10 mouse cellular contexts compared by ENCODE assay signal in genomic region chr3:107964656-107965308, GRCm38 (mm10). TPM values are rescaled to one million over a fixed set of nuclear protein-coding genes. Genes with fewer than 3 reads are reported as not detected.
A peak's percentile ranks its signal among the peaks of the same experiment; 100 is the strongest.
DNase-seq lines count a peak whose midpoint lies in the region; ATAC-seq and TF ChIP-seq lines count a peak whose summit lies in the region.
"Had no signal": no experiment of that assay in that cellular context is flagged by ENCODE, and none has a peak within 500 bp of the region (broad histone marks: within the 10 kb centered on the region; RNA-seq: fewer than 3 reads in every experiment).

No protein-coding gene starts in this region.

- H3K9me3 ChIP-seq in forebrain, postnatal 0 days (ENCODE audit: low read length) = no peaks in the 10 kb centered on the region
- no peaks in the 10 kb centered on the region for H3K9me3 ChIP-seq in forebrain, embryonic 16.5 days (ENCODE audit: control insufficient read depth, low read length)
- H3K9me3 ChIP-seq in CH12.LX (replicated peaks; ENCODE audit: low read length) = no peaks in the 10 kb centered on the region
- no peaks in the 10 kb centered on the region for H3K9me3 ChIP-seq in liver, embryonic 15.5 days (replicated peaks)
- H3K9me3 ChIP-seq: limb, embryonic 15.5 days; neural tube, embryonic 12.5 days had no signal

- H3K27ac ChIP-seq in forebrain, postnatal 0 days (ENCODE audit: low read depth, low read length) = no peak overlapping the region
- no peak overlapping the region for H3K27ac ChIP-seq in forebrain, embryonic 16.5 days (ENCODE audit: low read length)
- no peak overlapping the region for H3K27ac ChIP-seq in CH12.LX (ENCODE audit: insufficient read depth, low read depth)
- H3K27ac ChIP-seq in liver, embryonic 15.5 days (replicated peaks) = no peak overlapping the region
- H3K27ac ChIP-seq: limb, embryonic 15.5 days; neural tube, embryonic 12.5 days had no signal

- no peak for TF ChIP-seq CTCF in forebrain, postnatal 0 days (IDR thresholded peaks at IDR 0.05; ENCODE audit: low read depth)
- no peak for TF ChIP-seq CTCF in CH12.LX (conservative IDR thresholded peaks at IDR 0.05 in 1 of 2, IDR thresholded peaks at IDR 0.05 in 1 of 2; ENCODE audit: low read depth in 2 of 2, low read length in 2 of 2)
- TF ChIP-seq CTCF in brain, embryonic 14.5 days (IDR thresholded peaks at IDR 0.05; ENCODE audit: borderline replicate concordance, extremely low read depth, insufficient read depth, insufficient read length) = no peak

- 0 out of 2 replicates have a peak, but pooled peaks have one; percentile 25 for ATAC-seq in forebrain, postnatal 0 days
- no peak for ATAC-seq in forebrain, embryonic 16.5 days
- 0 out of 2 replicates have a peak, but pooled peaks have one; percentile 18 for ATAC-seq in liver, embryonic 15.5 days (ENCODE audit: insufficient read depth)

- H3K4me2 ChIP-seq in forebrain, postnatal 0 days (ENCODE audit: low read depth) = no peak overlapping the region
- H3K4me2 ChIP-seq in forebrain, embryonic 16.5 days (ENCODE audit: low read length) = no peak overlapping the region
- H3K4me2 ChIP-seq in CH12.LX (ENCODE audit: insufficient read depth, low read depth, poor library complexity, severe bottlenecking) = no peak overlapping the region
- peak overlapping the region; percentile 32; the same call in 1 of the 2 replicates for H3K4me2 ChIP-seq in liver, embryonic 15.5 days
- H3K4me2 ChIP-seq: limb, embryonic 15.5 days; neural tube, embryonic 12.5 days had no signal

- H3K9ac ChIP-seq in forebrain, postnatal 0 days = no peak overlapping the region
- no peak overlapping the region for H3K9ac ChIP-seq in forebrain, embryonic 16.5 days (replicated peaks; ENCODE audit: low read depth, low read length)
- no peak overlapping the region for H3K9ac ChIP-seq in CH12.LX (ENCODE audit: insufficient read depth, low read depth)
- no peak overlapping the region for H3K9ac ChIP-seq in liver, embryonic 15.5 days
- H3K9ac ChIP-seq: limb, embryonic 15.5 days; neural tube, embryonic 12.5 days had no signal

- H3K4me3 ChIP-seq in forebrain, postnatal 0 days (ENCODE audit: low read depth, low read length) = no peak overlapping the region
- H3K4me3 ChIP-seq in forebrain, embryonic 16.5 days (replicated peaks; ENCODE audit: low read length) = no peak overlapping the region
- no peak overlapping the region for H3K4me3 ChIP-seq in CH12.LX (replicated peaks in 1 of 3; ENCODE audit: low read depth in 2 of 3, low read length in 2 of 3, poor library complexity in 1 of 3)
- no peak overlapping the region for H3K4me3 ChIP-seq in liver, embryonic 15.5 days (replicated peaks)
- H3K4me3 ChIP-seq: limb, embryonic 15.5 days; neural tube, embryonic 12.5 days had no signal

- 55% methylated on average over 5 of the region's 5 CpGs for WGBS in forebrain, postnatal 0 days
- 50% methylated on average over 5 of the region's 5 CpGs for WGBS in forebrain, embryonic 16.5 days
- 29% methylated on average over 5 of the region's 5 CpGs for WGBS in liver, embryonic 15.5 days (ENCODE audit: insufficient replicate concordance)

- no peaks in the 10 kb centered on the region for H3K36me3 ChIP-seq in forebrain, postnatal 0 days (ENCODE audit: insufficient read depth)
- H3K36me3 ChIP-seq in forebrain, embryonic 16.5 days (ENCODE audit: control insufficient read depth, insufficient read depth) = no peaks in the 10 kb centered on the region
- no peaks in the 10 kb centered on the region for H3K36me3 ChIP-seq in CH12.LX (replicated peaks in 1 of 2; ENCODE audit: control insufficient read depth in 1 of 2, insufficient read depth in 1 of 2, low read length in 1 of 2)
- no peaks in the 10 kb centered on the region for H3K36me3 ChIP-seq in liver, embryonic 15.5 days (replicated peaks)
- H3K36me3 ChIP-seq: limb, embryonic 15.5 days; neural tube, embryonic 12.5 days had no signal

- no peaks in the 10 kb centered on the region for H3K27me3 ChIP-seq in forebrain, postnatal 0 days (ENCODE audit: insufficient read depth, low read length)
- H3K27me3 ChIP-seq in forebrain, embryonic 16.5 days (replicated peaks; ENCODE audit: control insufficient read depth, insufficient read depth, low read length) = no peaks in the 10 kb centered on the region
- H3K27me3 ChIP-seq in CH12.LX (replicated peaks) = peaks cover 3% of the 10 kb centered on the region
- H3K27me3 ChIP-seq in liver, embryonic 15.5 days = no peaks in the 10 kb centered on the region
- H3K27me3 ChIP-seq: limb, embryonic 15.5 days; neural tube, embryonic 12.5 days had no signal

- no peaks in the 10 kb centered on the region for H3K4me1 ChIP-seq in forebrain, postnatal 0 days (ENCODE audit: insufficient read depth)
- H3K4me1 ChIP-seq in forebrain, embryonic 16.5 days (replicated peaks; ENCODE audit: control insufficient read depth, insufficient read depth, low read length) = peaks cover 5% of the 10 kb centered on the region; the same call in 1 of the 2 replicates
- peaks cover 4 to 14% of the 10 kb centered on the region in 2 experiments; a peak in 3 of 4 replicates for H3K4me1 ChIP-seq in CH12.LX (ENCODE audit: control insufficient read depth in 1 of 2, insufficient read depth in 2 of 2)
- H3K4me1 ChIP-seq in liver, embryonic 15.5 days (replicated peaks) = peaks cover 24% of the 10 kb centered on the region
- H3K4me1 ChIP-seq: neural tube, embryonic 12.5 days had no signal

- DNase-seq in forebrain, postnatal 0 days = no peak
- DNase-seq in CH12.LX (ENCODE audit: extremely low read depth) = peak; percentile 9
- peak; percentile 27 for DNase-seq in brain, embryonic 14.5 days (ENCODE audit: low read depth)
- DNase-seq in spleen, postnatal 36 days (ENCODE audit: low spot score in 2 of 2) = no peak
- no peak for DNase-seq in gastrocnemius, adult 8-10 months (ENCODE audit: low spot score in 2 of 2)
- no peak for DNase-seq in right cerebral cortex, adult 2 months (ENCODE audit: low spot score in 2 of 2)

- TF ChIP-seq POLR2A in CH12.LX (IDR thresholded peaks at IDR 0.05; ENCODE audit: low read depth, low read length) = no peak
- no peak for TF ChIP-seq POLR2A in brain, embryonic 14.5 days (IDR thresholded peaks at IDR 0.05; ENCODE audit: borderline replicate concordance, extremely low read depth, insufficient read depth, insufficient read length, poor library complexity, severe bottlenecking)

- TF ChIP-seq RAD21 in CH12.LX (IDR thresholded peaks at IDR 0.05; ENCODE audit: low read depth, low read length) = no peak

- no peak for TF ChIP-seq EP300 in CH12.LX (IDR thresholded peaks at IDR 0.05; ENCODE audit: low read length)

- dilution Hi-C loops in CH12.LX (cut with MboI; ENCODE audit: extremely low pct_ligation_motif_present, extremely low pct_unique_long_range_greater_than_20kb, low sequenced_read_pairs) = no loop called here

- in situ Hi-C loops in CH12.LX (cut with MboI; ENCODE audit: low pct_ligation_motif_present, low pct_unique_long_range_greater_than_20kb, low sequenced_read_pairs) = no loop called here

- no peaks in the 10 kb centered on the region for H3K79me2 ChIP-seq in CH12.LX (replicated peaks; ENCODE audit: control insufficient read depth, extremely low read depth, insufficient read depth, poor library complexity, severe bottlenecking)

RNA-seq across cellular contexts. Expression of gene Gstm3, which starts 4.3 kb away (rescaled TPM):
- not detected in 2 replicates for total RNA-seq in forebrain, postnatal 0 days (2014; rRNA removed)
- polyA plus RNA-seq in forebrain, postnatal 0 days (2015; fragmentation: Nextera tagmentation; extraction: Ambion mirVana) = not detected in 2 replicates
- not detected in 2 replicates for polyA plus RNA-seq in forebrain, embryonic 16.5 days (2015; fragmentation: Nextera tagmentation; extraction: Ambion mirVana)
- total RNA-seq in CH12.LX (2012; rRNA removed) (not detected in 2 replicates), CH12.LX (2014; rRNA removed) (not detected in 2 replicates)
- not detected in 2 replicates for polyA plus RNA-seq in CH12.LX (2012; ENCODE audit: insufficient read length, low read depth)
- 0.06 TPM in 1 of 2 replicates, not detected in the other for polyA plus RNA-seq in brain, embryonic 14.5 days (2012; rRNA removed)
- polyA plus RNA-seq in liver, embryonic 15.5 days (2015; fragmentation: Nextera tagmentation; extraction: Ambion mirVana) = 14.9 and 15.4 TPM in 2 replicates
- not detected for total RNA-seq in gastrocnemius, adult 8-10 months (2022)
- polyA plus RNA-seq: limb, embryonic 15.5 days; neural tube, embryonic 12.5 days had no signal

RNA-seq across cellular contexts. Expression of gene Gstm6, which starts 21.2 kb away (rescaled TPM):
- total RNA-seq in forebrain, postnatal 0 days (2014; rRNA removed) = 12.5 and 20.7 TPM in 2 replicates
- 12.5 and 20.0 TPM in 2 replicates for polyA plus RNA-seq in forebrain, postnatal 0 days (2015; fragmentation: Nextera tagmentation; extraction: Ambion mirVana)
- 10.2 and 11.7 TPM in 2 replicates for polyA plus RNA-seq in forebrain, embryonic 16.5 days (2015; fragmentation: Nextera tagmentation; extraction: Ambion mirVana)
- total RNA-seq in CH12.LX (2012; rRNA removed) (0.17 TPM in 1 of 2 replicates, not detected in the other), CH12.LX (2014; rRNA removed) (0.35 TPM in 1 of 2 replicates, not detected in the other)
- polyA plus RNA-seq in CH12.LX (2012; ENCODE audit: insufficient read length, low read depth) = 0.44 TPM in 1 of 2 replicates, not detected in the other
- polyA plus RNA-seq in brain, embryonic 14.5 days (2012; rRNA removed) = 7.9 and 9.5 TPM in 2 replicates
- polyA plus RNA-seq in liver, embryonic 15.5 days (2015; fragmentation: Nextera tagmentation; extraction: Ambion mirVana) = 17.2 TPM in 2 replicates
- under 1 TPM in 3 of 4 experiments, not detected in 1; 0.44 to 0.92 (median 0.67) TPM for total RNA-seq in gastrocnemius, adult 8-10 months (2022)

RNA-seq across cellular contexts. Expression of gene Gstm2, which starts 21.5 kb away (rescaled TPM):
- total RNA-seq in forebrain, postnatal 0 days (2014; rRNA removed) = 6.5 TPM in 2 replicates
- polyA plus RNA-seq in forebrain, postnatal 0 days (2015; fragmentation: Nextera tagmentation; extraction: Ambion mirVana) = 11.9 and 12.0 TPM in 2 replicates
- 4.2 and 9.2 TPM in 2 replicates for polyA plus RNA-seq in forebrain, embryonic 16.5 days (2015; fragmentation: Nextera tagmentation; extraction: Ambion mirVana)
- total RNA-seq in CH12.LX (2012; rRNA removed) = 0.13 TPM in 2 replicates
- not detected in 2 replicates for total RNA-seq in CH12.LX (2014; rRNA removed)
- 0.49 and 0.53 TPM in 2 replicates for polyA plus RNA-seq in CH12.LX (2012; ENCODE audit: insufficient read length, low read depth)
- polyA plus RNA-seq in brain, embryonic 14.5 days (2012; rRNA removed) = 5.8 and 6.9 TPM in 2 replicates
- 6.3 and 7.1 TPM in 2 replicates for polyA plus RNA-seq in liver, embryonic 15.5 days (2015; fragmentation: Nextera tagmentation; extraction: Ambion mirVana)
- total RNA-seq in gastrocnemius, adult 8-10 months (2022) = 100 to 1,000 TPM in 2 of 4 experiments, 10 to 100 TPM in 2; 78.6 to 144 (median 111) TPM

RNA-seq across cellular contexts. Expression of gene Gstm7, which starts 33.2 kb away (rescaled TPM):
- total RNA-seq in forebrain, postnatal 0 days (2014; rRNA removed) = 32.2 and 38.9 TPM in 2 replicates
- polyA plus RNA-seq in forebrain, postnatal 0 days (2015; fragmentation: Nextera tagmentation; extraction: Ambion mirVana) = 42.4 and 44.8 TPM in 2 replicates
- 65.5 and 70.7 TPM in 2 replicates for polyA plus RNA-seq in forebrain, embryonic 16.5 days (2015; fragmentation: Nextera tagmentation; extraction: Ambion mirVana)
- not detected in 2 replicates for total RNA-seq in CH12.LX (2012; rRNA removed)
- total RNA-seq in CH12.LX (2014; rRNA removed) = not detected in 2 replicates
- polyA plus RNA-seq in CH12.LX (2012; ENCODE audit: insufficient read length, low read depth) = not detected in 2 replicates
- polyA plus RNA-seq in brain, embryonic 14.5 days (2012; rRNA removed) = 72.4 and 90.8 TPM in 2 replicates
- polyA plus RNA-seq in liver, embryonic 15.5 days (2015; fragmentation: Nextera tagmentation; extraction: Ambion mirVana) = 28.8 and 38.6 TPM in 2 replicates
- total RNA-seq in gastrocnemius, adult 8-10 months (2022) = 10 to 100 TPM in 2 of 4 experiments, 1 to 10 TPM in 2; 7.4 to 17.1 (median 10.1) TPM

RNA-seq across cellular contexts. Expression of gene Gstm1, which starts 53.0 kb away (rescaled TPM):
- total RNA-seq in forebrain, postnatal 0 days (2014; rRNA removed) = 57.9 and 58.1 TPM in 2 replicates
- 190 and 241 TPM in 2 replicates for polyA plus RNA-seq in forebrain, postnatal 0 days (2015; fragmentation: Nextera tagmentation; extraction: Ambion mirVana)
- polyA plus RNA-seq in forebrain, embryonic 16.5 days (2015; fragmentation: Nextera tagmentation; extraction: Ambion mirVana) = 67.2 and 74.1 TPM in 2 replicates
- total RNA-seq in CH12.LX (2012; rRNA removed) (0.25 TPM in 1 of 2 replicates, not detected in the other), CH12.LX (2014; rRNA removed) (0.24 and 0.35 TPM in 2 replicates)
- polyA plus RNA-seq in CH12.LX (2012; ENCODE audit: insufficient read length, low read depth) = 5.4 and 8.8 TPM in 2 replicates
- 33.4 and 38.5 TPM in 2 replicates for polyA plus RNA-seq in brain, embryonic 14.5 days (2012; rRNA removed)
- polyA plus RNA-seq in liver, embryonic 15.5 days (2015; fragmentation: Nextera tagmentation; extraction: Ambion mirVana) = 415 and 453 TPM in 2 replicates
- total RNA-seq in gastrocnemius, adult 8-10 months (2022) = 100 to 1,000 TPM; 166 to 199 (median 185) TPM

Comparison
In these comparisons a context has a peak if more than half of its experiments do, and no peak if none do; other contexts are left out.
1. DNase-seq: peak in CH12.LX (single experiment) and brain, embryonic 14.5 days (single experiment); none in forebrain, postnatal 0 days (single experiment), spleen, postnatal 36 days (0 of 2), gastrocnemius, adult 8-10 months (0 of 2) and right cerebral cortex, adult 2 months (0 of 2).
2. RNA of gene Gstm3, which starts 4.3 kb away (polyA plus RNA-seq): 14.9 to 15.4 TPM in liver, embryonic 15.5 days; not detected in forebrain, postnatal 0 days, not detected in forebrain, embryonic 16.5 days, not detected in CH12.LX and 0.06 TPM in brain, embryonic 14.5 days; every median in the first group is over 10 times any median in the second.